Mouse (Mus musculus): ENCODE measurements at regions not wholly inside any gene's neighbourhood (a gene's known extent, or its start where the extent isn't known, plus 50 kb on each side); places are given as distances from the start of the nearest gene placed in this dataset.

DNA sequence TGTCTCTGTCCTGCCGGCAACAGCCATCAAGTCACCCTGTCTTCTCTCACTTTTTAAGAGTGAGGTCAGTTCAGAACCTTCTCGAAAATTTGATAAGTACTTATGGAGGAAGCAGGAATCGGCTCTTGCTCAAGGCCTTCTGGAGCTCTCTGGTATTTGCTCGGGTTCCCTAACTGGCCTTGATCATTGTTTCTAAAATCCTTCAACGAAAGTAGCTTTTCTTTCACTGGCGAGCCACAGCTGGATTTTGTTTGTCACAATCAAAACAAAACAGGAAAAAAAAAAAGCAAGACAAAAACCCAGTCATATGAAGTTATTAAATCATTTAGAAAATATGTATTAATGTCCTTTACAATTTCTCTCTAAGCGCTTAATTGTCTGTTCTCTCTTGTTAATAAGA, 156.6 kb upstream of the Tex13c2 start:
- H3K4me2 ChIP-seq (ENCODE audit: low read depth, low read length, severe bottlenecking) = no peak overlapping the region

DNA sequence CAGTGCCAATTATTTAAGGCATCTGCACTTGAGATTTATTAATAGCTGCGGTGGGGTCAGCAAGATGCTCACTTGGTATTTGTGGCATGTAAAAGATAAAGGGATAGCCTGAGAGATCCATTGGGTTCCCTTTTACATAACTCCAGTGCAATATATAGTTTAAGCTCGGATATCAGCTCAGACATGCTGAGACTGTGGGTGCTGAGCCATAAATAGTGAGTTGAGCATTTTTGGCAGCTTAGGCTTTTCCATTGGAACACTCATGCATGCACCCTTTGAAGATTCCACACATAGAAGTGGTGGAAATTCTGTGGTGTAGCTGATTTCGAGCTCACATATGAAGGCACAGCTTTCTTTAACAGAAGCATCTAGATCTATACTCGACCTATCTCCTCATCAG, 155.9 kb upstream of the Tex13c2 start:
- Histone ChIP-seq H3K9ac (ENCODE audit: low read length) (no peak overlapping the region), H3K4me2 (ENCODE audit: low read depth, low read length, severe bottlenecking) (no peak overlapping the region), H3K27ac (ENCODE audit: low read depth, low read length) (no peak overlapping the region), H3K36me3 (ENCODE audit: control insufficient read depth, insufficient read depth, low read length) (no peaks in the 10 kb centered on the region), H3K4me1 (replicated peaks; ENCODE audit: control insufficient read depth, insufficient read depth, low read length) (no peaks in the 10 kb centered on the region), H3K9me3 (ENCODE audit: control insufficient read depth, low read length) (no peaks in the 10 kb centered on the region), H3K27me3 (ENCODE audit: control insufficient read depth, insufficient read depth, low read length) (no peaks in the 10 kb centered on the region), H3K4me3 (ENCODE audit: low read depth, low read length) (no peak overlapping the region)
- DNase-seq (ENCODE audit: low spot score) (no peak), ATAC-seq (replicated peaks; ENCODE audit: low FRiP score) (no peak)
- WGBS = 75% methylated on average over 4 of the region's 4 CpGs

More for the DNA sequence above, 156.6 kb upstream of the Tex13c2 start:
- no peaks in the 10 kb centered on the region for H3K27me3 ChIP-seq (ENCODE audit: control insufficient read depth, insufficient read depth, low read length)
- H3K9ac ChIP-seq (ENCODE audit: low read length) = no peak overlapping the region
- H3K36me3 ChIP-seq (ENCODE audit: control insufficient read depth, insufficient read depth, low read length) = no peaks in the 10 kb centered on the region
- no peak for DNase-seq (ENCODE audit: low spot score)
- ATAC-seq (replicated peaks; ENCODE audit: low FRiP score) = no peak
- no peaks in the 10 kb centered on the region for H3K9me3 ChIP-seq (ENCODE audit: control insufficient read depth, low read length)
- no peaks in the 10 kb centered on the region for H3K4me1 ChIP-seq (replicated peaks; ENCODE audit: control insufficient read depth, insufficient read depth, low read length)
- H3K4me3 ChIP-seq (ENCODE audit: low read depth, low read length) = no peak overlapping the region
- WGBS = 76% methylated on average over 7 of the region's 7 CpGs
- H3K27ac ChIP-seq (ENCODE audit: low read depth, low read length) = no peak overlapping the region

DNA sequence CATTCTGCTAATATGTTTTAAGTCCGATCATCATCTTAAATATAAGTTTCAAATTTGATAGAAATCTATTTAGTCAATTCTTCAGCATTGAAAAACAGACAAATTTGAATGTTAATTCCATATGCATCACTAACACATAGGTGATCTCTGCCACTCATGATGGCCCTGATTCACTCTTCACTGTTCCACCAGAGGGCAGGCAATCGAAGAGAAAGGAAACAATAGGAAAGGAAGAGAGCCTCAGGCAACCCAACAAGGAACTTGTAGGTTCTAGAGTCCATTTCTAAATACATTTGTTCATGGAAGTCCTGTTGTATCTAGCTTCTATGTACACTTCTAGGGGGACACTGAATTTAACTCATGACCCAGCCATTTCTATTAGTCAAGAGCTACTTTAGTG, 154.7 kb upstream of the Tex13c2 start:
- no peak overlapping the region for H3K9ac ChIP-seq (ENCODE audit: low read length)
- H3K27me3 ChIP-seq (ENCODE audit: control insufficient read depth, insufficient read depth, low read length) = no peaks in the 10 kb centered on the region
- no peaks in the 10 kb centered on the region for H3K36me3 ChIP-seq (ENCODE audit: control insufficient read depth, insufficient read depth, low read length)
- no peak overlapping the region for H3K4me3 ChIP-seq (ENCODE audit: low read depth, low read length)
- WGBS = 87% methylated on average over 2 of the region's 2 CpGs
- no peak overlapping the region for H3K27ac ChIP-seq (ENCODE audit: low read depth, low read length)
- DNase-seq (ENCODE audit: low spot score) = no peak
- no peak overlapping the region for H3K4me2 ChIP-seq (ENCODE audit: low read depth, low read length, severe bottlenecking)
- no peaks in the 10 kb centered on the region for H3K4me1 ChIP-seq (replicated peaks; ENCODE audit: control insufficient read depth, insufficient read depth, low read length)
- no peaks in the 10 kb centered on the region for H3K9me3 ChIP-seq (ENCODE audit: control insufficient read depth, low read length)
- no peak for ATAC-seq (replicated peaks; ENCODE audit: low FRiP score)

DNA sequence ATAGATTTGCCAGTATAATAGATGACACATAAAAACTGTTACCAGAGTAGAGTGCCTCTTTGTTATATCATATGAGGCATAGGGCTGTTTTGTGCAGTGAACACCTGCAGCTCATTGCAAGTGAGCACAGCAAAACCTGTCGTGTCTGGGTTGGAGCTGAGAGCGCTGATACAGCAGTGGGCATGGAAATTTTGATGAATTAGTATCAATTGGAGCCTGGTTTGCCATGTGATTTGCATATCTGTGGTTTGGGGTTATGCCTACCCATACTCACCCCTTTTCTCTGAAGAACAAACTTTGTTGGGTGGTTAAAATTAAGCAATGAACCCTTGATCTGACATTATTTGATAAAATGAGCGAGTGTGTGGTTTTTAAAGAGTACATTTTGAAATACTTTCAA, 152.7 kb upstream of the Tex13c2 start:
- Histone ChIP-seq H3K9me3 (ENCODE audit: control insufficient read depth, low read length) (no peaks in the 10 kb centered on the region), H3K36me3 (ENCODE audit: control insufficient read depth, insufficient read depth, low read length) (no peaks in the 10 kb centered on the region), H3K27me3 (ENCODE audit: control insufficient read depth, insufficient read depth, low read length) (no peaks in the 10 kb centered on the region), H3K9ac (ENCODE audit: low read length) (no peak overlapping the region), H3K4me1 (replicated peaks; ENCODE audit: control insufficient read depth, insufficient read depth, low read length) (no peaks in the 10 kb centered on the region), H3K27ac (ENCODE audit: low read depth, low read length) (no peak overlapping the region), H3K4me2 (ENCODE audit: low read depth, low read length, severe bottlenecking) (no peak overlapping the region), H3K4me3 (ENCODE audit: low read depth, low read length) (no peak overlapping the region)
- DNase-seq (ENCODE audit: low spot score) (no peak), ATAC-seq (replicated peaks; ENCODE audit: low FRiP score) (no peak)
- WGBS = 88% methylated on average over 3 of the region's 3 CpGs

DNA sequence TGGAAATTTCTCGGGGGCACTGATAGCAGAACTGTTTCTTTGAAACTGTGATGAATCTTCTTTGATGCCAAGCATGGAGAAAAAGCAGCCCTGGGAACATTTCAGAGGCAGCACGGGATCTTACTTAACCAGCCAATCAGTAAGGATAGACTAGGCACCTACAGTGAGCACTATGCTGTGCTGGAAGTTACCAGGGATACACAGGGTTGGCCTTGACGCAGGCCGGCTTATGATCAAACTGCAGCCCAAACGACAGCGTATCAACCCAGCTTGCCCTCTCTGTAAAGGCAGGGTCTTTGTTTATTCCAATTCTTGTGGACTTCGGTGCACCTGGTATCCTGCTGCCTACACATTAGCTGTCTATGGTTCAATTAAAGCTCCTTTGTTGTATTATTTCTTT, 147.1 kb upstream of the Tex13c2 start:
- Histone ChIP-seq H3K36me3 (ENCODE audit: control insufficient read depth, insufficient read depth, low read length) (no peaks in the 10 kb centered on the region), H3K9me3 (ENCODE audit: control insufficient read depth, low read length) (no peaks in the 10 kb centered on the region), H3K4me1 (replicated peaks; ENCODE audit: control insufficient read depth, insufficient read depth, low read length) (0 out of 2 replicates have a peak, but pooled peaks cover 2% of the 10 kb centered on the region), H3K4me2 (ENCODE audit: low read depth, low read length, severe bottlenecking) (no peak overlapping the region), H3K4me3 (ENCODE audit: low read depth, low read length) (no peak overlapping the region), H3K9ac (ENCODE audit: low read length) (no peak overlapping the region), H3K27ac (ENCODE audit: low read depth, low read length) (peak overlapping the region; percentile 78), H3K27me3 (ENCODE audit: control insufficient read depth, insufficient read depth, low read length) (no peaks in the 10 kb centered on the region)
- ATAC-seq (replicated peaks; ENCODE audit: low FRiP score) (no peak), DNase-seq (ENCODE audit: low spot score) (no peak)
- 31% methylated on average over 7 of the region's 7 CpGs for WGBS

DNA sequence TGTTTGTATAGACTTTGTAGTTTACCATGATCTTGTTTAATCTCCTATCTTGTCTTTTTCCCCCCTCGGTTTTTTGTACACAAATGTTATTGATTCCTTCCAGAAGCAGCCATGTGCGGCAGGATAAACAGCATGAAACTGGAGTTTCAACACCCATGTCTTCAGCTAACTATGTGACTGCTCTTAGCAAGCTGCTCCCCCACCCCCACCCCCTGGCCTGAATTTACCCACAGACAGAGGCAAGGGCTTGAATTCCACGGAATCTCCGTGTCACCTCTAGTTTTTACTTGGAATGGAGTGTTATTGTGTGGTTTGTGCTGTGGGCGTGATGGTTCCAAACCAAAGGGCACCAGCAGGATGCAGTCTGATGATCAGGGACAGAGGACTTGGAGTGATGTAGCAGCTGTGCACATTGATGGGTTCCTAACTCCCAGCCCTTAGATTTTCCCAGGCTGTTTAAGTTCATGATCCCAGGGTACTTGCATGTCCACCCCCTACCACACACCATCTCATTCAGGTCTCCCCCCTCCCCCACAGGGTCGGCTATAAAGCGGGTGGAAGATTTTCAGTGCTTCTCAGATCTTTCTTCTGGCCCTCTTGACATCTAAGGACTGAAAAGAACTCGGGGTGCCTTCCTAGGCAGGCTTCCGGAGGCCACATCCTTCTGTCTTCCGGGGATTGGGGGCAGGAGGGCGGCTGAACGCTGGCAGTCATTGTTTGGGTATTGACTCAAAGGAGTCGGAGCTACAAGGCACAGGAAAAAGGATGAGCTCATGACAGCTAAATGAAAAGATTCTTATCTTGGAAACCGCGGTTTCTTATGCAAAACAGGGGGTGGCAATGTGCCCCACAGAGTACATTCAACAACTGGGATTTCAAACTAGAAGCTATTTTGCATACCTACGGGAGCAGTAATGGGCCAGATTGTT, 146.3 kb upstream of the Tex13c2 start:
- peak; percentile 93 for ATAC-seq (replicated peaks; ENCODE audit: low FRiP score)
- H3K27me3 ChIP-seq (ENCODE audit: control insufficient read depth, insufficient read depth, low read length) = no peaks in the 10 kb centered on the region
- DNase-seq (ENCODE audit: low spot score) = peak; percentile 64
- H3K9ac ChIP-seq (ENCODE audit: low read length) = no peak overlapping the region; the same call in 1 of the 2 replicates
- 20% methylated on average over 16 of the region's 16 CpGs for WGBS
- no peaks in the 10 kb centered on the region for H3K36me3 ChIP-seq (ENCODE audit: control insufficient read depth, insufficient read depth, low read length)
- H3K27ac ChIP-seq (ENCODE audit: low read depth, low read length) = peak overlapping the region; percentile 78
- H3K4me3 ChIP-seq (ENCODE audit: low read depth, low read length) = no peak overlapping the region
- H3K4me2 ChIP-seq (ENCODE audit: low read depth, low read length, severe bottlenecking) = peak overlapping the region; percentile 8; the same call in 1 of the 2 replicates
- 0 out of 2 replicates have a peak, but pooled peaks cover 2% of the 10 kb centered on the region for H3K4me1 ChIP-seq (replicated peaks; ENCODE audit: control insufficient read depth, insufficient read depth, low read length)
- H3K9me3 ChIP-seq (ENCODE audit: control insufficient read depth, low read length) = no peaks in the 10 kb centered on the region

DNA sequence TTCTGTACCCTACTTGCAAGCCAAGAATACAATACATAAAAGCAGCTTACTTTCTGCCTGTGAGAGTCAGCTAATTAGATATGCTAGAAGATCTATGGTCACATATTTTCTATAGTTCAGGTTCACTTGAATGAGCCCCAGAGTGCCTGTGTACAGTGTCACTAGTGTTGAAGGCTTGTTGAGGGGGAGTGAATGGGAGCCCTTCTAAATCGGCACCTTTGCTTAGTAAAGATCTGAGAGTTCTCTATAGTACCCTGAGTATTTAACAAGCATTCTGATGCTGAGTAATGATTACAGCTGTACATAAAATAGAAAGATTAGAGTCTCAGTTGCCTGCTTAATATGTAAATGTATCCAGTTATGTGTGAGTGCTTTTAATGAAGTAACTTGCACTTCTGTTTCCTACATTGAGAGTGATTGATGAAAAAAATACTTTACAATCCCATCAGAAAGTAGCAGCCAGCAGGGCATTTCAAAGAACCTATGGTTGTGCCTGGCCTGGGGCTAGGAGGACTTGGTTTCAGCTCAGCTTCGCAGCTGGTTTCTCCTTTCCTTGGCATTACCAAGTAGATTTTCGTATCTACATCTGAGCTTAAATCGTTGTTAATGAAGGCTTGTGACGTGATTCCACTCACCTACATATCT, 136.8 kb upstream of the Tex13c2 start:
- Histone ChIP-seq H3K4me2 (ENCODE audit: low read depth, low read length, severe bottlenecking) (no peak overlapping the region), H3K27me3 (ENCODE audit: control insufficient read depth, insufficient read depth, low read length) (no peaks in the 10 kb centered on the region), H3K27ac (ENCODE audit: low read depth, low read length) (peak overlapping the region; percentile 39; the same call in 1 of the 2 replicates), H3K36me3 (ENCODE audit: control insufficient read depth, insufficient read depth, low read length) (no peaks in the 10 kb centered on the region), H3K4me3 (ENCODE audit: low read depth, low read length) (no peak overlapping the region), H3K9ac (ENCODE audit: low read length) (no peak overlapping the region), H3K9me3 (ENCODE audit: control insufficient read depth, low read length) (no peaks in the 10 kb centered on the region), H3K4me1 (replicated peaks; ENCODE audit: control insufficient read depth, insufficient read depth, low read length) (no peaks in the 10 kb centered on the region)
- ATAC-seq (replicated peaks; ENCODE audit: low FRiP score) (peak; percentile 94), DNase-seq (ENCODE audit: low spot score) (no peak)
- WGBS = 57% methylated on average over 5 of the region's 5 CpGs

DNA sequence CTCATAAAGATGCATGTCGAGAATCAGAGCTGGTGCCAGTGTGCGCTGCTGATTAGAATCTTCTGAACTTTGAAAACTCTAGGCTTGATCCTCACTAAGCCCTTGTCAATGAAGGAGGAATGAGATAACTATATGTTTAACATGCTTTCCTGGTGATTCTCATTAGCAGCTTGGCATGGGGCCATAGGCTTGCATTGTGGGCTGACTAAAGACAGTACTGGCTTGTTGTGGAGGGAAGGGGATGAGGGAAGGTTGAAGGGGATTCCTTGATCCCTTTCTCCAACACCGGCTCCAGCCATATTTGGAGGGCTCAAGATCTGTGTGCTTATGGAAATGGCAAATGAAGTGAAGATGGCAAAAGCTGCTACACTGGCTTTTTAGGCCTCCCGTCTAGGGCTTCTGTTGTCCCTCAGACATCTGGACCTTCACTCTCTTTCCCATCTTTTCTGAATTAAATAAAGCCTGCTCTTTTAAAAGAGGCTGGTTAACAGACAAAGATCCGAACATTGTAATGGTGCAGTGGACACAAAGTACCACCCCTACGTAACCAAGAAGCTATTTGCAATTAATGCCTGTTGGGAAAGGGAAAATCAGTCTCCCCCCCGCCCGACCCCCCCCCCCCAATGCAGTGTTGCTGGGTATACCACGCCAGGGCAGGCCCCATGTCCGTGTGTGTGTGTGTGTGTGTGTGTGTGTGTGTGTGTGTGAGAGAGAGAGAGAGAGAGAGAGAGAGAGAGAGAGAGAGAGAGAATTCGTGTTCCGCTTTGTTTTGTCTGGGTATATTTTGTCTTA, 129.9 kb upstream of the Tex13c2 start:
- Histone ChIP-seq H3K4me3 (ENCODE audit: low read depth, low read length) (no peak overlapping the region), H3K9me3 (ENCODE audit: control insufficient read depth, low read length) (no peaks in the 10 kb centered on the region), H3K27me3 (ENCODE audit: control insufficient read depth, insufficient read depth, low read length) (no peaks in the 10 kb centered on the region), H3K36me3 (ENCODE audit: control insufficient read depth, insufficient read depth, low read length) (no peaks in the 10 kb centered on the region), H3K4me2 (ENCODE audit: low read depth, low read length, severe bottlenecking) (peak overlapping the region; percentile 34; the same call in 1 of the 2 replicates), H3K9ac (ENCODE audit: low read length) (no peak overlapping the region; the same call in 1 of the 2 replicates), H3K27ac (ENCODE audit: low read depth, low read length) (peak overlapping the region; percentile 74), H3K4me1 (replicated peaks; ENCODE audit: control insufficient read depth, insufficient read depth, low read length) (no peaks in the 10 kb centered on the region; the same call in 1 of the 2 replicates)
- ATAC-seq (replicated peaks; ENCODE audit: low FRiP score) (peak; percentile 67), DNase-seq (ENCODE audit: low spot score) (peak; percentile 68)
- WGBS = 20% methylated on average over 12 of the region's 12 CpGs
